Mouse (Mus musculus) lung, embryonic 16.5 days (tissue): ENCODE measurements around the gene Rfc2. TPM values are rescaled to one million over a fixed set of nuclear protein-coding genes. Genes with fewer than 3 reads are reported as not detected.
A peak's percentile ranks its signal among the peaks of the same experiment; 100 is the strongest.

Source experiments
- ATAC-seq: fragments of 200-750 bp; cut with Nextera tagmentation; 2 replicates; pipeline ENCODE4 v1.8.0; 2017; ENCODE audit warnings: low read depth, mild to moderate bottlenecking, moderate library complexity
- H3K27ac ChIP-seq: fragments of 300-500 bp; sonication (generic); 2 replicates; pipeline ENCODE4 v1.5.1; 2014; ENCODE audit warnings: mild to moderate bottlenecking, control low read depth, low read length
- H3K27me3 ChIP-seq: fragments of 300-500 bp; sonication (generic); 2 replicates; pipeline ENCODE4 v1.6.1; 2014; ENCODE audit warnings: low read depth, low read length, mixed read lengths; ENCODE audit not compliant: control insufficient read depth, insufficient read depth
- H3K36me3 ChIP-seq: fragments of 300-500 bp; sonication (generic); 2 replicates; pipeline ENCODE4 v1.6.1; 2014; ENCODE audit warnings: low read length; ENCODE audit not compliant: control insufficient read depth, insufficient read depth
- H3K4me1 ChIP-seq: fragments of 300-500 bp; sonication (generic); replicated peaks from 2 replicates; pipeline ENCODE4 v1.6.1; 2014; ENCODE audit warnings: low read length, mixed read lengths; ENCODE audit not compliant: control insufficient read depth, insufficient read depth
- H3K4me2 ChIP-seq: fragments of 300-500 bp; sonication (generic); 2 replicates; pipeline ENCODE4 v1.6.1; 2014; ENCODE audit warnings: low read depth, low read length, control low read depth
- H3K4me3 ChIP-seq: fragments of 300-500 bp; sonication (generic); 2 replicates; pipeline ENCODE4 v1.5.1; 2014; ENCODE audit warnings: mild to moderate bottlenecking, low read length, control low read depth
- H3K9ac ChIP-seq: fragments of 300-500 bp; sonication (generic); 2 replicates; pipeline ENCODE4 v1.6.1; 2014; ENCODE audit warnings: low read length, control low read depth
- H3K9me3 ChIP-seq: fragments of 300-500 bp; sonication (generic); 2 replicates; pipeline ENCODE4 v1.6.1; 2016; ENCODE audit warnings: low read length; ENCODE audit not compliant: control insufficient read depth
- WGBS: fragments of 180-500 bp; shearing (Covaris S2); extraction: QIAGEN DNeasy Blood & Tissue Kit; methylation state at CpG from one replicate; pipeline ENCODE4 v1.1.7; 2014; 5-methylcytosine and 5-hydroxymethylcytosine counted together
- polyA plus RNA-seq: library from polyadenylated mRNA; unstranded; fragments of >200 nt; fragmentation: Nextera tagmentation; extraction: Ambion mirVana; gene quantifications from 2 replicates; pipeline ENCODE4 v1.2.1, GENCODE M21; 2015

Gene Rfc2
- polyA plus RNA-seq, 1 experiment from 2014 or later: 270 TPM

DNA sequence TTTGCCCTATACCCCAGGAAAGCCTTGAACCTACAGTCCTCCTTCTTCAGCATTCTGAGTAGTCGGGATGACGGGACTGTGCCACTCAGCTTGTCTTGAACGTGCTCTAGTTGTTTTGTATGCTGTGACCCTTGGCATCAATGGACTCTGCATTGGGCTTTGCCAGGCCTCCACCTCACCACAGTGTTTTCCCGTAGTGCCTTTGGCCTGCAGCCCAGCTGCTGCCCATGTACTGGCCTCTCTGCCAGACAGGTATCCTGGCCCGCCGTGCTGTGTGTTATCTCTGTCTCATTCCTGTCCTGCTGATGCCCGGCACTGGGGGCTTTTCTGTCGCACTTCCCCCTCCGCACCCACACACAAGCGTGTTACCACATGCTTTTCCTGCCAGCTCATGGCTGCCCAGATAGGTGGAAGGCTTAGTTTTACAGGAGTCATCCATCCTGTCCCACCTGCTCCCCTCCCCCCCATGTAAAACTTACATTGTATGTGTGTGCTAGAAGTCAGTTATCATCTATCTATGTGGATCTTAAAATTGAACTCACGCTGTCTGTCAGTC lies 10.9 kb downstream of the Rfc2 start:
- H3K27ac ChIP-seq: no peak overlapping the region
- H3K4me1 ChIP-seq: no peaks in the 10 kb centered on the region
- no peak overlapping the region for H3K4me2 ChIP-seq
- no peaks in the 10 kb centered on the region for H3K9me3 ChIP-seq
- 89% methylated on average over 11 of the region's 11 CpGs for WGBS
- H3K4me3 ChIP-seq: no peak overlapping the region
- no peak for ATAC-seq
- peaks cover 28% of the 10 kb centered on the region for H3K36me3 ChIP-seq
- H3K27me3 ChIP-seq: no peaks in the 10 kb centered on the region
- no peak overlapping the region for H3K9ac ChIP-seq

DNA sequence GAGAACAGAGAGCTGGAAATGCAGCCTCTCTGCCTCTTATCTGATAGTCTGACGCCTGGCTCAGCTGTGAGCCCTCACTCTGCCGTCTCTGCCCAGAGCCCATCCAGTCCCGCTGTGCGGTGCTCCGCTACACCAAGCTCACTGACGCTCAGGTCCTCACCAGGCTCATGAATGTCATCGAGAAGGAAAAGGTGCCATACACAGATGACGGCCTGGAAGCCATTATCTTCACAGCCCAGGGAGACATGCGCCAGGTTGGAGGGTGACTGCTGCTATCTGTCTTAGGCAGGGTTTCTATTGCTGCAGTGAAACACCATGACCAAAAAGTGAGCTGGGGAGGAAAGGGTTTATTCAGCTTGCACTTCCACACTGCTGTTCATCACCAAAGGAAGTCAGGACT lies 11.9 kb downstream of the Rfc2 start:
- Histone ChIP-seq H3K27me3 (no peaks in the 10 kb centered on the region), H3K4me2 (no peak overlapping the region), H3K9ac (no peak overlapping the region), H3K4me1 (no peaks in the 10 kb centered on the region), H3K4me3 (no peak overlapping the region), H3K27ac (no peak overlapping the region), H3K9me3 (no peaks in the 10 kb centered on the region), H3K36me3 (peaks cover 35% of the 10 kb centered on the region)
- no peak for ATAC-seq
- WGBS: 76% methylated on average over 9 of the region's 9 CpGs

DNA sequence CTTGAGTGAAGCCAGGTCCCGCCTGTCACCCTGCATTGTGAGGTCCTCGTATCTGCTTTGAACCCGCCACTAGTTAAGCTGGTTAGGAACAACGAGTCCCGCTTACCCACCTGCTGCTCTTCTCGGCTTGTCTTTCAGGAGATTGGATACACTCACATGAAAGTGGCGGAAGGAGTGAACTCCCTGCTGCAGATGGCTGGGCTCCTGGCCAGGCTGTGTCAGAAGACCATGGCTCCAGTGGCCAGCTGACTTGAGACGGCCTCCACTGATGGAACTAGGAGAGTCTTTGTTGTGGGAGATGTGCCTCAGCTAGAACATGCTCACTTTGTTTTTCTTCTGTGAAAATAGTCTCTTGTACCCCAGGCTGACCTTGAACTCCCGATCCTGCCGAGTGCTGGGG lies 16.5 kb downstream of the Rfc2 start:
- 80% methylated on average over 10 of the region's 10 CpGs for WGBS
- ATAC-seq: no peak

DNA sequence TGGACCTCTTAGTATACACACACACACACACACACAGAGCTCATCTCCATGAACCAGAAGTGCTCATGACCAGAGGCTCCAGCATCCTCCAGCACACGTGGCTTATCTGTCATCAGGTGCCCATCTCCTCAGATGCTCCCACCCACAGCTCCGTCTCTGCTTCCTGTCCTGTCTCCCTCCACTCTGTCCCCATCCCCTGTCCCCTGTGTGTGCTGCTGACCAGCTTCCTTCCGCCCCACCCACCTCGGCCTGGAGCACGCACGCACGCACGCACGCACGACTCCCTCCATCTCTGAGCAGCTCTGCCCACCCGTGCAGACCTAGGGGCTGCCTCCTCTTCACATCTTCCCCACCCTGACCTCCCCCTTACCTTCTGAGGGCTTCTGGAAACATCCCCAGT lies 23.2 kb downstream of the Rfc2 start:
- Histone ChIP-seq H3K4me3 (no peak overlapping the region), H3K36me3 (no peaks in the 10 kb centered on the region), H3K9me3 (no peaks in the 10 kb centered on the region), H3K4me2 (no peak overlapping the region), H3K4me1 (no peaks in the 10 kb centered on the region), H3K27ac (no peak overlapping the region), H3K9ac (no peak overlapping the region), H3K27me3 (no peaks in the 10 kb centered on the region)
- 71% methylated on average over 11 of the region's 11 CpGs for WGBS
- ATAC-seq: no peak

More for the DNA sequence above, 16.5 kb downstream of the Rfc2 start:
- H3K9ac ChIP-seq: no peak overlapping the region
- peaks cover 36% of the 10 kb centered on the region for H3K36me3 ChIP-seq
- no peak overlapping the region for H3K4me3 ChIP-seq
- H3K27me3 ChIP-seq: no peaks in the 10 kb centered on the region
- H3K4me1 ChIP-seq: no peaks in the 10 kb centered on the region
- no peak overlapping the region for H3K27ac ChIP-seq
- H3K4me2 ChIP-seq: no peak overlapping the region
- no peaks in the 10 kb centered on the region for H3K9me3 ChIP-seq

DNA sequence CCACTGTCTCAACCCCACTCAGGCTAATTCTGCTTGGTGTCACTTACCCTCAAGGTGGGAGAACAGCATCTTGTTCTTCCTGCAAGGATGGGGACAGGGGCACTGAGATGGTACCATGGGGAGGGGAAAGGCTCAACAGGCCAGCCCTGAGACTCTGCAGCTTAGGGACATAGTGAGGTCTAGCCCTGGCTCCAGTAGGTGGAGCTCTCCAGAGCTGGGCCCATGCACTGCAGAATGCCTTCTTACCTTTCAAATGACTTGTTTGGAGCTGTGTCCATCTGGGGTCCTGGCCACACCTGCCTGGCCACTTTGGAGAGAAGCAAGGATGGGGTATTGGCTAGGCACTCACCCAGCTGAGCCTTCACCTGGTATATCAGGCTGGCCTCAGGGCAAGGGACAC lies 25.1 kb downstream of the Rfc2 start:
- no peaks in the 10 kb centered on the region for H3K9me3 ChIP-seq
- no peak overlapping the region for H3K9ac ChIP-seq
- no peak overlapping the region for H3K4me2 ChIP-seq
- no peaks in the 10 kb centered on the region for H3K4me1 ChIP-seq
- no peak overlapping the region for H3K27ac ChIP-seq
- H3K4me3 ChIP-seq: no peak overlapping the region
- H3K36me3 ChIP-seq: no peaks in the 10 kb centered on the region
- ATAC-seq: no peak
- no peaks in the 10 kb centered on the region for H3K27me3 ChIP-seq

DNA sequence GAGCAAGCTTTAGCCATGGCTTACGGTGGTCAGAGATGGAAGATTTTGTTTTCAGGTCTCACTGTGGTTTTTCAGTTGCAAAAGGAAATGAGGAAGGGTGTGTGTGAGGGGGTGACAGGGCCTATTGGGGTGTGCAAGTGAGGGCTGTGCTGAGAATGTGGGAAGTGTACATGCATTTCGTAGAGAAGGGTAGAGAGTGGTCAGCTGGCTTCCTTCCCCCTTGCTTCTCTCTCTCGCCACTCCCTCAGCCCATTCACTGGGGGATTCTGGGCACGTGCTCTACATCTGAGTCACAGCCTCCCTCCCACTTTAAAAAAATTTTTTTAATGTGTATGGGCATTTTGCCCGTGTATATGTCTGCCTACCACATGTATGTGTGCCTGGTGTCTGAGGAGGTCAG lies 26.0 kb downstream of the Rfc2 start:
- Histone ChIP-seq H3K4me2 (no peak overlapping the region), H3K36me3 (no peaks in the 10 kb centered on the region), H3K4me1 (no peaks in the 10 kb centered on the region), H3K27ac (no peak overlapping the region), H3K9me3 (no peaks in the 10 kb centered on the region), H3K27me3 (no peaks in the 10 kb centered on the region), H3K4me3 (no peak overlapping the region), H3K9ac (no peak overlapping the region)
- peak; percentile 64 for ATAC-seq
- 51% methylated on average over 5 of the region's 5 CpGs for WGBS

DNA sequence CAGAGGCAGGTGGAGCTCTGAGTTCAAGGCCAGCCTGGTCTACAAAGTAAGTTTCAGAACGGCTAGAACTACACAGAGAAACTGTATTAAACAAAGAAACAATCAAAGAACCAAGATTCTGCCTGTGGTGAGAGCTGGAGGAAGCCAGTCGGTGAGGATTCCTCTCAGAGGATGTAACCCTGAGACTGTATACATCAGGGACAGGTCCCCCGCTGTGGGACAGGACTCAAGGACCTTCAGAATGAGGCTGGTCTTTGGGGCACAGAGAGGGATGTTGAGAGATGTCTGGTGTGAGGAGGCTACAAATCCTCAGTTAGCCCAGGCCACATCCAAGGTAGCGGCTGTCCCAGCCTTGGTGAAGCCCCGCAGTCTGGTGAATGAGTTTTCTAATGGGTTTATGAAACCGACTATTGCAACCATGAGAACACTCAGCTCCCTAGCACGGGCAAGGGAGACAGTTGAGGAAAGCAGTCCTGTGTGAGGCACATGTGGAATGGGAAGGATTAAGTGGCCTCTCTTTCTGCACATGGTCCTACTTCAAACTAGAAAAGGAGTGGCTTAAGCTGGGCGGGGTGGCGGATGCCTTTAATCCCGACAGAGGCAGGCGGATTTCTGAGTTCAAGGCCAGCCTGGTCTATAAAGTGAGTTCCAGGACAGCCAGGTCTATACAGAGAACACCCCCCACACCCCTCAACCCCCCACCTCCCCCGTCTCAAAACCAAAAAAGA lies 28.9 kb downstream of the Rfc2 start:
- no peak for ATAC-seq
- no peaks in the 10 kb centered on the region for H3K4me1 ChIP-seq

DNA sequence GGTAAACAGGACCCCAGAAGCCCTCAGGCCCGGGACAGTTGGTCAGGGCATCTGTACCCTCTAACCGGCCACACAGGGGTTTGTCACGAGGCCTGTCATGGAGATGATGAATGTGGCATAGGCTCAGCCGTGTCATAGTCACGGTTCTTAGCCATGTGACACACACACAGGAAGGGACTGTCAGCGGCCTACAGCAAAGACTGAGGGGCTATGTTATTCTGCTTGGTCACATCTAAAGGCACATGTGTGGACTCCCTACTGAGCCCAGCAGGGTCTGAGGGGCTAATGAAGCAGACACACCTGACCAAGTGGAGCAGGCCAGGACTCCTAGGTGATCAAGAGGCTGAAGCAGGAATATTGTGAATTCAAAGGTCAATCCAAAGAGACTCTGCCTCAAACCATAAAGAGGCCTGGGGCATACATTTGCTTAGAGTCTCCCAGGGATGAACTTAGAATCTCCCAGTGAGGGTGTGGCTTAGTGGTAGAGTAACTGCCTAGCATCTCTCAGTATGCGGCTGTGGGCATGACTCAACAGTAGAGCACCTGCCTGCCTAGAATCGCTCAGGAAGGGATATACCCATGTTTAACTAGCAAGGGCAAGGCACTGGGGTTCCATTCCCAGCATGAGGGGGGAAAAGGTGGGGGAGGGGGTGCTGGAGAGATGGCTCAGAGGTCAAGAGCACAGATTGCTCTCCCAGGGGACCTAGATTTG lies 30.8 kb downstream of the Rfc2 start:
- 44% methylated on average over 8 of the region's 8 CpGs for WGBS
- no peak for ATAC-seq

More for the DNA sequence above, 28.9 kb downstream of the Rfc2 start:
- Histone ChIP-seq H3K4me2 (no peak overlapping the region), H3K27ac (no peak overlapping the region), H3K9ac (no peak overlapping the region), H3K36me3 (no peaks in the 10 kb centered on the region), H3K27me3 (no peaks in the 10 kb centered on the region), H3K9me3 (no peaks in the 10 kb centered on the region), H3K4me3 (no peak overlapping the region)
- WGBS: 85% methylated on average over 12 of the region's 12 CpGs

DNA sequence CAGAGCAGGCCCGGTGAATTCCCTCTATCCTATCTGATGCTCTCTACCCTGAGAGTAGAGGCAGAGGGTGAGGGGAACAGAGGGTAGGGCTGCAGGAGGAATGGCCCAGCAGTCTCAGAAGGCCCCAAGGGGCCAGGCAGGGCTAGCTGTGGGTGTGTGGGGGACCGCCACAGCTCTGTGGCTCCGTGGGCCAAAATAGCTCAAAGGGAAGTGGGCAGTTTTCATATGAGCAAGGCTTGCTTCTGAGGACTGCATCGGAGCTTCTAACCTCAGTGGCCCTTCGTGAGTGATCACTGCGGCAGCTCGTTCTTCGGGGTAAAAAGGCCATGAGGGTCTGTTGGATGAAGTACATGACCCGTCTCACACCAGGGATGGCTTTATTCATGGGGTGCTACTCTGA lies 32.6 kb downstream of the Rfc2 start:
- H3K4me1 ChIP-seq: no peaks in the 10 kb centered on the region
- H3K4me3 ChIP-seq: no peak overlapping the region
- no peak for ATAC-seq
- no peaks in the 10 kb centered on the region for H3K27me3 ChIP-seq
- H3K9ac ChIP-seq: no peak overlapping the region
- H3K9me3 ChIP-seq: no peaks in the 10 kb centered on the region
- H3K4me2 ChIP-seq: no peak overlapping the region
- H3K36me3 ChIP-seq: peaks cover 8% of the 10 kb centered on the region
- no peak overlapping the region for H3K27ac ChIP-seq
- WGBS: 72% methylated on average over 9 of the region's 9 CpGs

More for the DNA sequence above, 30.8 kb downstream of the Rfc2 start:
- no peak overlapping the region for H3K4me2 ChIP-seq
- no peaks in the 10 kb centered on the region for H3K4me1 ChIP-seq
- H3K9ac ChIP-seq: no peak overlapping the region; the same call in 1 of the 2 replicates
- H3K36me3 ChIP-seq: no peaks in the 10 kb centered on the region
- no peak overlapping the region for H3K27ac ChIP-seq
- no peak overlapping the region for H3K4me3 ChIP-seq
- H3K27me3 ChIP-seq: no peaks in the 10 kb centered on the region
- no peaks in the 10 kb centered on the region for H3K9me3 ChIP-seq
